Mouse (Mus musculus) olfactory bulb, adult 2 months (tissue): Measurements from ENCODE around the gene Zdhhc14. TPM values are rescaled to one million over a fixed set of nuclear protein-coding genes. Genes with fewer than 3 reads are reported as not detected.

Source experiments
- H3K27ac ChIP-seq: fragments of 200-500 bp; 2 replicates; pipeline ENCODE4 v1.5.1; 2012; ENCODE audit warnings: low read depth, low read length; ENCODE audit not compliant: insufficient read depth
- H3K4me1 ChIP-seq: fragments of 200-500 bp; 2 replicates; pipeline ENCODE4 v1.6.1; 2012; ENCODE audit warnings: low read length; ENCODE audit not compliant: control insufficient read depth, insufficient read depth
- H3K4me3 ChIP-seq: fragments of 200-500 bp; 2 replicates; pipeline ENCODE4 v1.5.1; 2012; ENCODE audit warnings: mild to moderate bottlenecking, low read depth, low read length, moderate library complexity; ENCODE audit not compliant: insufficient read depth
- CTCF ChIP-seq: fragments of 200-500 bp; IDR thresholded peaks from 2 replicates; pipeline ENCODE4 v1.5.1; 2012; ENCODE audit warnings: low read depth, mild to moderate bottlenecking, low read length, moderate library complexity; ENCODE audit not compliant: insufficient read depth
- POLR2A ChIP-seq: fragments of 200-500 bp; IDR thresholded peaks from 2 replicates; pipeline ENCODE4 v1.6.1; 2012; ENCODE audit warnings: mild to moderate bottlenecking, low read depth, low read length, moderate library complexity; ENCODE audit not compliant: insufficient read depth
- WGBS: fragments of 180-500 bp; shearing (Covaris S2); methylation state at CpG from one replicate; pipeline ENCODE4 v1.1.7; 2018; 5-methylcytosine and 5-hydroxymethylcytosine counted together
- polyA plus RNA-seq: library from polyadenylated mRNA; stranded (reverse); fragments of >200 nt; gene quantifications from 2 replicates; pipeline ENCODE4 v1.2.4, GENCODE M21; 2012; ENCODE audit warnings: low replicate concordance; ENCODE audit not compliant: missing spikeins, insufficient read depth, insufficient read length

Gene Zdhhc14
- polyA plus RNA-seq, 1 experiment = not detected

DNA sequence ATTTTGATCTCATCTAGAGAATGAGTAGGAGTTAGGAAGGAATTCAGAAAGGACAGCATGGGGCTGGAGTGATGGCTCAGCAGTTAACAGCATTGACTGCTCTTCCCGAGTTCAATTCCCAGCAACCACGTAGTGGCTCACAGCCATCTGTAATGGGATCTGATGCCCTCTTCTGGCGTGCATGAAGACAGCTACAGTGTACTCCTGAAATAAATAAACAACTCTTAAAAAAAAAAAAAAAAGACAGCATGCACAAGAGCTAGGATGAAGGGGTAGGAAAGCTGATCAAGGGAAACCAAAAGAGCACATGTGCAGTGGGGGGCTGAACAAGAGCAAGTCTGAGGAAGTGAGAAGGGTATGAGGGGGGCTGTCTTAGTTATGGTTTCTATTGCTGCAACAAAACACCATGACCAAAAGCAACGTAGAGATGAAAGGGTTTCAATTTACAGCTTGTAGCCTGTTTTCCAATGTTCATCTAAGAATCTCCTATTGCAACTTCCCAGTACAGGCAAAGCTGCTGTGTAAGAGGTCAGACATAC is 237.3 kb downstream of the Zdhhc14 start:
- 63% methylated on average over 4 of the region's 4 CpGs for WGBS
- no peaks in the 10 kb centered on the region for H3K4me1 ChIP-seq
- H3K4me3 ChIP-seq = no peak overlapping the region
- TF ChIP-seq POLR2A = no peak
- no peak for TF ChIP-seq CTCF
- no peak overlapping the region for H3K27ac ChIP-seq

DNA sequence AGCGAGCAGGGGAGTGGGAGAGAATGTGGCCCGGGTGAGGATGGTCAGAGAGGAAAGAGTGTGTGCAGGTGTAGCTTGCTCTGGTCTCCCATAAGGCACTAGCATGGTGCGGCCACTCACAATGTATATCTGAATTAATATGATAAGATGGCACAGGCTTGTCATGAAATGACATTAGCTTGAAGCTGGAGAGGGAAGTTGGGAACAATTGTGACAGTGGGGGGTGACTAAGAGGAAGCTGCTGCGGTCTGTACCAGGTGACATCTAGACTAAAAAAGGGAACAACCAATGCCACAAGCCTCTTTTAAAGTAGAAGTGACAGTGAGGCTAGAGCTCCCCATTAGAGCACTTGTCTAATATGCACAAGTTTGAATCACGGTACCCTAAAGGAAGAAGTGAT is 238.2 kb downstream of the Zdhhc14 start:
- Histone ChIP-seq H3K4me1 (no peaks in the 10 kb centered on the region), H3K27ac (no peak overlapping the region), H3K4me3 (no peak overlapping the region)
- TF ChIP-seq CTCF (no peak), POLR2A (no peak)
- WGBS = 92% methylated on average over 5 of the region's 5 CpGs

GRCm38 (mm10) chr17:5733400-5733799 is 241.0 kb downstream of the Zdhhc14 start:
- Histone ChIP-seq H3K27ac (no peak overlapping the region), H3K4me3 (no peak overlapping the region), H3K4me1 (no peaks in the 10 kb centered on the region)
- no peak for TF ChIP-seq POLR2A
- peak; percentile 46; the same call in 1 of the 2 replicates for TF ChIP-seq CTCF
- WGBS = 28% methylated on average over 7 of the region's 7 CpGs

GRCm38 (mm10) chr17:5741061-5741460 is 248.7 kb downstream of the Zdhhc14 start:
- no peak overlapping the region for H3K4me3 ChIP-seq
- H3K4me1 ChIP-seq = no peaks in the 10 kb centered on the region; the same call in 1 of the 2 replicates
- TF ChIP-seq POLR2A = no peak
- TF ChIP-seq CTCF = no peak
- no peak overlapping the region for H3K27ac ChIP-seq
- 91% methylated on average over 6 of the region's 6 CpGs for WGBS

GRCm38 (mm10) chr17:5744016-5744415 is 251.7 kb downstream of the Zdhhc14 start:
- Histone ChIP-seq H3K4me1 (no peaks in the 10 kb centered on the region; the same call in 1 of the 2 replicates), H3K4me3 (no peak overlapping the region), H3K27ac (no peak overlapping the region)
- TF ChIP-seq CTCF (no peak), POLR2A (no peak)
- WGBS = 93% methylated on average over 5 of the region's 5 CpGs

DNA sequence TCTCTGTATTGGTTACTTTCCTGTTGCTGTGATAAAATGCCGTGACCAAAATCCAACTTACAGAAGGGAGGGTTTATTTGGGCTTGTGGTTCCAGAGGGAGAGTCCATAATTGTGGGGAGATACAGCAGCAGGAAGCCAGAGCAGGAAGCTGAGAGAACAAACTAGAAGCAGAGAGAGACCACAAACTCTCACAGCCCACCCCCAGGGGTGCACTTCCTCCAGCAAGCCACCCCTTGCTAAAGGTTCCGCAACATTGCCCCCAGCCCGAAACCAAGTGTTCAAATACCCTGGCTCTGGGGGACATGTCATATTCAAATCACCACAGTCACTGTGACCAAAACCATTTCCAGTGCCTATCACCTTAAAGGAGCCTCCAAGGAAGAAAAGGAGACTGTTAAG is 254.0 kb downstream of the Zdhhc14 start:
- no peak for TF ChIP-seq CTCF

GRCm38 (mm10) chr17:5747539-5748500 is 255.5 kb downstream of the Zdhhc14 start:
- Histone ChIP-seq H3K4me1 (peaks cover 3% of the 10 kb centered on the region), H3K4me3 (no peak overlapping the region), H3K27ac (0 out of 2 replicates have a peak overlapping the region, but pooled peaks have one; percentile 20)
- WGBS = 78% methylated on average over 16 of the region's 16 CpGs
- TF ChIP-seq CTCF (no peak), POLR2A (no peak)

More for the DNA sequence above, 254.0 kb downstream of the Zdhhc14 start:
- 94% methylated on average over 3 of the region's 3 CpGs for WGBS
- Histone ChIP-seq H3K4me1 (no peaks in the 10 kb centered on the region; the same call in 1 of the 2 replicates), H3K4me3 (no peak overlapping the region), H3K27ac (no peak overlapping the region)

DNA sequence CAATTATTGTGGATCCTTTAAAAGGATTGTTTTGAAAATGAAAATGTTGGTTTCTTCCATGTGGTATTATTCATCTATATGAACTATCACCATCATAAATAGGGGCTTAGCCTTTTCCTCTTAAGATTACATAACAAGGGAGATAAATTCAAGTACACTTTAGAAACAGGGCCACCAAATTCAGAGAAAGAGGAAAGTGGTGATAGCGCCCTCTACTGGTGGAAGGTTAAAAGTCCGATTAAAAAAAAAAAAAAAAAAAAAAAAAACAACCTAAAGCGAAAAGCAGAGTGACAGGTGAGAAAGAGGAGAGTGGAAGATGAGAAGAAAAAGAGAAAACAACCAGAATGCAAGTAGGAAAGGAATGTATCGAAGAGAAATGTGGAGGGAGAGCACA is 256.1 kb downstream of the Zdhhc14 start:
- Histone ChIP-seq H3K27ac (no peak overlapping the region), H3K4me1 (peaks cover 5% of the 10 kb centered on the region), H3K4me3 (no peak overlapping the region)
- no peak for TF ChIP-seq POLR2A
- TF ChIP-seq CTCF = no peak
- WGBS = 2% methylated on average over 4 of the region's 4 CpGs

DNA sequence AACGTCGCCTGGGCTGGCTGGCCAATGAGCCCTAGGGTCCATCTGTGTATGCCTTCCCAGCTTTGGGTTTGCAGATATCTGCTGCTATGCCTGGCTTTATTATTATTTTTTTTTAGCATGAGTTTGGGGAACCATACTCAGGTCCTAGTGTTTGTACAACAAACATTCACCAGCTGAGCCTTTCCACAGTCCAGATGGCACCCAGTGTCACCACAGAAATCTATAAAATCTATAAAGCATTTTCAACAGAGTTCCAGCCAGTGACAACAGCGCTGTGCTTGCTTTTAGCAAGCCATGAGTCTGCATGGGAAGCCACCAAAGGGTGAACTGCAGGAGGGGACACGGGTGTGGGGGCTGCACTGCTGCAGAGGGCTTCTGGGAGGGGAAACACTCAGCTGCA is 257.9 kb downstream of the Zdhhc14 start:
- 82% methylated on average over 4 of the region's 4 CpGs for WGBS
- no peak overlapping the region for H3K4me3 ChIP-seq
- no peak overlapping the region for H3K27ac ChIP-seq
- peaks cover 5% of the 10 kb centered on the region for H3K4me1 ChIP-seq
- TF ChIP-seq CTCF (no peak), POLR2A (no peak)
